Mouse (Mus musculus): ENCODE results near the gene Fkbp4. TPM values are rescaled to one million over a fixed set of nuclear protein-coding genes. Genes with fewer than 3 reads are reported as not detected.

Gene Fkbp4
- polyA plus RNA-seq, 1 experiment, result 138 TPM

- TF ChIP-seq POLR2A (IDR thresholded peaks at IDR 0.05; ENCODE audit: control insufficient read depth, extremely low read depth, insufficient read depth, low read length, poor library complexity) (no peak), CTCF (IDR thresholded peaks at IDR 0.05; ENCODE audit: borderline replicate concordance, control insufficient read depth, extremely low read depth, insufficient read depth, low read length, poor library complexity) (no peak)
- H3K4me3 ChIP-seq (ENCODE audit: control insufficient read depth, insufficient read depth, low read length), result no peak overlapping the region
- no peaks in the 10 kb centered on the region for H3K4me1 ChIP-seq (replicated peaks; ENCODE audit: control insufficient read depth, insufficient read depth, low read length)
- no peak overlapping the region for H3K27ac ChIP-seq (ENCODE audit: control insufficient read depth, insufficient read depth, low read length)
- no peaks in the 10 kb centered on the region for H3K36me3 ChIP-seq (ENCODE audit: control insufficient read depth, insufficient read depth, low read length)
- H3K27me3 ChIP-seq (ENCODE audit: control insufficient read depth, insufficient read depth, low read length), result no peaks in the 10 kb centered on the region
- 87% methylated on average over 5 of the region's 5 CpGs for WGBS
- no peak for DNase-seq
These were observed 18.7 kb upstream of the Fkbp4 start for GRCm38 (mm10) chr6:128457186-128457585.

GRCm38 (mm10) chr6:128455835-128456605 lies 17.5 kb upstream of the Fkbp4 start:
- DNase-seq, result no peak
- Histone ChIP-seq H3K36me3 (ENCODE audit: control insufficient read depth, insufficient read depth, low read length) (no peaks in the 10 kb centered on the region), H3K27ac (ENCODE audit: control insufficient read depth, insufficient read depth, low read length) (no peak overlapping the region), H3K4me3 (ENCODE audit: control insufficient read depth, insufficient read depth, low read length) (no peak overlapping the region), H3K4me1 (replicated peaks; ENCODE audit: control insufficient read depth, insufficient read depth, low read length) (no peaks in the 10 kb centered on the region), H3K27me3 (ENCODE audit: control insufficient read depth, insufficient read depth, low read length) (no peaks in the 10 kb centered on the region)
- TF ChIP-seq CTCF (IDR thresholded peaks at IDR 0.05; ENCODE audit: borderline replicate concordance, control insufficient read depth, extremely low read depth, insufficient read depth, low read length, poor library complexity) (no peak), POLR2A (IDR thresholded peaks at IDR 0.05; ENCODE audit: control insufficient read depth, extremely low read depth, insufficient read depth, low read length, poor library complexity) (no peak)
- 81% methylated on average over 12 of the region's 12 CpGs for WGBS

GRCm38 (mm10) chr6:128447063-128447462 lies 8.6 kb upstream of the Fkbp4 start:
- Histone ChIP-seq H3K4me3 (ENCODE audit: control insufficient read depth, insufficient read depth, low read length) (no peak overlapping the region), H3K4me1 (replicated peaks; ENCODE audit: control insufficient read depth, insufficient read depth, low read length) (no peaks in the 10 kb centered on the region), H3K36me3 (ENCODE audit: control insufficient read depth, insufficient read depth, low read length) (no peaks in the 10 kb centered on the region), H3K27ac (ENCODE audit: control insufficient read depth, insufficient read depth, low read length) (no peak overlapping the region), H3K27me3 (ENCODE audit: control insufficient read depth, insufficient read depth, low read length) (no peaks in the 10 kb centered on the region)
- DNase-seq, result no peak
- 98% methylated on average over 5 of the region's 5 CpGs for WGBS
- TF ChIP-seq POLR2A (IDR thresholded peaks at IDR 0.05; ENCODE audit: control insufficient read depth, extremely low read depth, insufficient read depth, low read length, poor library complexity) (no peak), CTCF (IDR thresholded peaks at IDR 0.05; ENCODE audit: borderline replicate concordance, control insufficient read depth, extremely low read depth, insufficient read depth, low read length, poor library complexity) (no peak)

- Histone ChIP-seq H3K27me3 (ENCODE audit: control insufficient read depth, insufficient read depth, low read length) (no peaks in the 10 kb centered on the region), H3K4me3 (ENCODE audit: control insufficient read depth, insufficient read depth, low read length) (no peak overlapping the region), H3K36me3 (ENCODE audit: control insufficient read depth, insufficient read depth, low read length) (no peaks in the 10 kb centered on the region), H3K27ac (ENCODE audit: control insufficient read depth, insufficient read depth, low read length) (no peak overlapping the region), H3K4me1 (replicated peaks; ENCODE audit: control insufficient read depth, insufficient read depth, low read length) (no peaks in the 10 kb centered on the region)
- no peak for TF ChIP-seq CTCF (IDR thresholded peaks at IDR 0.05; ENCODE audit: borderline replicate concordance, control insufficient read depth, extremely low read depth, insufficient read depth, low read length, poor library complexity)
- no peak for TF ChIP-seq POLR2A (IDR thresholded peaks at IDR 0.05; ENCODE audit: control insufficient read depth, extremely low read depth, insufficient read depth, low read length, poor library complexity)
- no peak for DNase-seq
- WGBS, result 44% methylated on average over 14 of the region's 14 CpGs
These were observed 7.5 kb upstream of the Fkbp4 start for GRCm38 (mm10) chr6:128445761-128446535.

- 90% methylated on average over 2 of the region's 2 CpGs for WGBS
- no peak for TF ChIP-seq CTCF (IDR thresholded peaks at IDR 0.05; ENCODE audit: borderline replicate concordance, control insufficient read depth, extremely low read depth, insufficient read depth, low read length, poor library complexity)
- no peak for TF ChIP-seq POLR2A (IDR thresholded peaks at IDR 0.05; ENCODE audit: control insufficient read depth, extremely low read depth, insufficient read depth, low read length, poor library complexity)
- H3K4me3 ChIP-seq (ENCODE audit: control insufficient read depth, insufficient read depth, low read length), result no peak overlapping the region
- no peaks in the 10 kb centered on the region for H3K27me3 ChIP-seq (ENCODE audit: control insufficient read depth, insufficient read depth, low read length)
- no peak for DNase-seq
- H3K36me3 ChIP-seq (ENCODE audit: control insufficient read depth, insufficient read depth, low read length), result peaks cover 6% of the 10 kb centered on the region
- H3K27ac ChIP-seq (ENCODE audit: control insufficient read depth, insufficient read depth, low read length), result no peak overlapping the region
- peaks cover 9% of the 10 kb centered on the region for H3K4me1 ChIP-seq (replicated peaks; ENCODE audit: control insufficient read depth, insufficient read depth, low read length)
These were observed 1.8 kb upstream of the Fkbp4 start for GRCm38 (mm10) chr6:128440238-128440637.

GRCm38 (mm10) chr6:128438871-128439341 lies 429 bp upstream of the Fkbp4 start:
- WGBS, result 13% methylated on average over 18 of the region's 18 CpGs
- Histone ChIP-seq H3K27ac (ENCODE audit: control insufficient read depth, insufficient read depth, low read length) (no peak overlapping the region), H3K27me3 (ENCODE audit: control insufficient read depth, insufficient read depth, low read length) (no peaks in the 10 kb centered on the region), H3K4me3 (ENCODE audit: control insufficient read depth, insufficient read depth, low read length) (peak overlapping the region; percentile 46), H3K4me1 (replicated peaks; ENCODE audit: control insufficient read depth, insufficient read depth, low read length) (peaks cover 9% of the 10 kb centered on the region), H3K36me3 (ENCODE audit: control insufficient read depth, insufficient read depth, low read length) (peaks cover 18% of the 10 kb centered on the region)
- no peak for TF ChIP-seq POLR2A (IDR thresholded peaks at IDR 0.05; ENCODE audit: control insufficient read depth, extremely low read depth, insufficient read depth, low read length, poor library complexity)
- no peak for TF ChIP-seq CTCF (IDR thresholded peaks at IDR 0.05; ENCODE audit: borderline replicate concordance, control insufficient read depth, extremely low read depth, insufficient read depth, low read length, poor library complexity)
- peak; percentile 28 for DNase-seq

Data from thymus, adult 2 months (tissue).